Mouse (Mus musculus): ENCODE results near the gene Rnf26. TPM values are rescaled to one million over a fixed set of nuclear protein-coding genes. Genes with fewer than 3 reads are reported as not detected.

The Rnf26 gene
- polyA plus RNA-seq, 1 experiment from 2014 or later, result 28.7 TPM

GRCm38 (mm10) chr9:44079997-44080780 lies 33.1 kb downstream of the Rnf26 start:
- WGBS, result 63% methylated on average over 10 of the region's 10 CpGs
- peaks cover 91% of the 10 kb centered on the region for H3K4me1 ChIP-seq (replicated peaks)
- H3K27me3 ChIP-seq, result no peaks in the 10 kb centered on the region
- no peak overlapping the region for H3K9ac ChIP-seq
- no peak for ATAC-seq (replicated peaks; ENCODE audit: insufficient number of reproducible peaks, insufficient read depth, low FRiP score, low read depth)
- no peak overlapping the region for H3K4me3 ChIP-seq
- no peak overlapping the region for H3K4me2 ChIP-seq
- peaks cover 3% of the 10 kb centered on the region; the same call in 1 of the 2 replicates for H3K36me3 ChIP-seq
- no peaks in the 10 kb centered on the region for H3K9me3 ChIP-seq (replicated peaks)
- H3K27ac ChIP-seq, result peak overlapping the region; percentile 89

- WGBS, result 14% methylated on average over 15 of the region's 16 CpGs
- Histone ChIP-seq H3K4me1 (replicated peaks) (peaks cover 91% of the 10 kb centered on the region), H3K36me3 (peaks cover 3% of the 10 kb centered on the region; the same call in 1 of the 2 replicates), H3K4me3 (no peak overlapping the region), H3K4me2 (peak overlapping the region; percentile 50), H3K9ac (no peak overlapping the region), H3K27me3 (no peaks in the 10 kb centered on the region), H3K9me3 (replicated peaks) (no peaks in the 10 kb centered on the region), H3K27ac (peak overlapping the region; percentile 89)
- peak; percentile 89 for ATAC-seq (replicated peaks; ENCODE audit: insufficient number of reproducible peaks, insufficient read depth, low FRiP score, low read depth)
These were observed 34.2 kb downstream of the Rnf26 start for GRCm38 (mm10) chr9:44078955-44079756.

- peak overlapping the region; percentile 50 for H3K4me2 ChIP-seq
- no peaks in the 10 kb centered on the region for H3K9me3 ChIP-seq (replicated peaks)
- no peaks in the 10 kb centered on the region for H3K27me3 ChIP-seq
- WGBS, result 69% methylated on average over 10 of the region's 10 CpGs
- H3K9ac ChIP-seq, result no peak overlapping the region
- no peak overlapping the region for H3K4me3 ChIP-seq
- no peak for ATAC-seq (replicated peaks; ENCODE audit: insufficient number of reproducible peaks, insufficient read depth, low FRiP score, low read depth)
- peaks cover 87% of the 10 kb centered on the region for H3K4me1 ChIP-seq (replicated peaks)
- peak overlapping the region; percentile 89 for H3K27ac ChIP-seq
- H3K36me3 ChIP-seq, result peaks cover 3% of the 10 kb centered on the region; the same call in 1 of the 2 replicates
These were observed 35.0 kb downstream of the Rnf26 start for GRCm38 (mm10) chr9:44078136-44078797.

GRCm38 (mm10) chr9:44077266-44077910 lies 35.9 kb downstream of the Rnf26 start:
- H3K36me3 ChIP-seq, result peaks cover 3% of the 10 kb centered on the region; the same call in 1 of the 2 replicates
- H3K27me3 ChIP-seq, result no peaks in the 10 kb centered on the region
- H3K9me3 ChIP-seq (replicated peaks), result no peaks in the 10 kb centered on the region
- no peak overlapping the region; the same call in 1 of the 2 replicates for H3K4me2 ChIP-seq
- H3K4me1 ChIP-seq (replicated peaks), result peaks cover 88% of the 10 kb centered on the region
- peak overlapping the region; percentile 89 for H3K27ac ChIP-seq
- no peak overlapping the region for H3K4me3 ChIP-seq
- ATAC-seq (replicated peaks; ENCODE audit: insufficient number of reproducible peaks, insufficient read depth, low FRiP score, low read depth), result no peak
- 78% methylated on average over 11 of the region's 11 CpGs for WGBS
- H3K9ac ChIP-seq, result no peak overlapping the region

- WGBS, result 28% methylated on average over 5 of the region's 5 CpGs
- no peaks in the 10 kb centered on the region for H3K27me3 ChIP-seq
- H3K4me3 ChIP-seq, result no peak overlapping the region
- no peaks in the 10 kb centered on the region for H3K9me3 ChIP-seq (replicated peaks)
- peak overlapping the region; percentile 1; the same call in 1 of the 2 replicates for H3K27ac ChIP-seq
- H3K4me2 ChIP-seq, result no peak overlapping the region; the same call in 1 of the 2 replicates
- no peak overlapping the region for H3K9ac ChIP-seq
- no peak for ATAC-seq (replicated peaks; ENCODE audit: insufficient number of reproducible peaks, insufficient read depth, low FRiP score, low read depth)
- H3K36me3 ChIP-seq, result peaks cover 3% of the 10 kb centered on the region; the same call in 1 of the 2 replicates
- H3K4me1 ChIP-seq (replicated peaks), result peaks cover 90% of the 10 kb centered on the region
These were observed 36.6 kb downstream of the Rnf26 start for GRCm38 (mm10) chr9:44076764-44077120.

- Histone ChIP-seq H3K4me1 (replicated peaks) (peaks cover 90% of the 10 kb centered on the region), H3K9ac (no peak overlapping the region), H3K4me3 (no peak overlapping the region), H3K36me3 (peaks cover 3% of the 10 kb centered on the region; the same call in 1 of the 2 replicates), H3K27ac (peak overlapping the region; percentile 1), H3K9me3 (replicated peaks) (no peaks in the 10 kb centered on the region), H3K27me3 (no peaks in the 10 kb centered on the region), H3K4me2 (no peak overlapping the region)
- no peak for ATAC-seq (replicated peaks; ENCODE audit: insufficient number of reproducible peaks, insufficient read depth, low FRiP score, low read depth)
- WGBS, result 63% methylated on average over 16 of the region's 16 CpGs
These were observed 37.1 kb downstream of the Rnf26 start for GRCm38 (mm10) chr9:44075996-44076763.

- WGBS, result 73% methylated on average over 24 of the region's 24 CpGs
- peaks cover 3% of the 10 kb centered on the region; the same call in 1 of the 2 replicates for H3K36me3 ChIP-seq
- no peak overlapping the region for H3K27ac ChIP-seq
- no peaks in the 10 kb centered on the region for H3K9me3 ChIP-seq (replicated peaks)
- no peak overlapping the region for H3K9ac ChIP-seq
- H3K4me3 ChIP-seq, result no peak overlapping the region
- H3K4me1 ChIP-seq (replicated peaks), result peaks cover 90% of the 10 kb centered on the region
- no peak overlapping the region for H3K4me2 ChIP-seq
- H3K27me3 ChIP-seq, result no peaks in the 10 kb centered on the region
- ATAC-seq (replicated peaks; ENCODE audit: insufficient number of reproducible peaks, insufficient read depth, low FRiP score, low read depth), result no peak
These were observed 37.9 kb downstream of the Rnf26 start for GRCm38 (mm10) chr9:44075276-44075995.

- Histone ChIP-seq H3K36me3 (peaks cover 3% of the 10 kb centered on the region; the same call in 1 of the 2 replicates), H3K4me1 (replicated peaks) (peaks cover 88% of the 10 kb centered on the region)
- 64% methylated on average over 9 of the region's 9 CpGs for WGBS
These were observed 38.7 kb downstream of the Rnf26 start for GRCm38 (mm10) chr9:44074395-44075275.

GRCm38 (mm10) chr9:44073115-44073514 lies 40.2 kb downstream of the Rnf26 start:
- WGBS, result 57% methylated on average over 5 of the region's 5 CpGs

More at GRCm38 (mm10) chr9:44074395-44075275, 38.7 kb downstream of the Rnf26 start:
- H3K4me3 ChIP-seq, result no peak overlapping the region
- no peak for ATAC-seq (replicated peaks; ENCODE audit: insufficient number of reproducible peaks, insufficient read depth, low FRiP score, low read depth)
- H3K9ac ChIP-seq, result no peak overlapping the region
- H3K4me2 ChIP-seq, result no peak overlapping the region
- H3K27ac ChIP-seq, result no peak overlapping the region
- H3K27me3 ChIP-seq, result no peaks in the 10 kb centered on the region
- H3K9me3 ChIP-seq (replicated peaks), result no peaks in the 10 kb centered on the region

More at GRCm38 (mm10) chr9:44073115-44073514, 40.2 kb downstream of the Rnf26 start:
- peak overlapping the region; percentile 70; the same call in 1 of the 2 replicates for H3K27ac ChIP-seq
- H3K36me3 ChIP-seq, result peaks cover 3% of the 10 kb centered on the region; the same call in 1 of the 2 replicates
- peak overlapping the region; percentile 89 for H3K4me2 ChIP-seq
- H3K9ac ChIP-seq, result peak overlapping the region; percentile 8; the same call in 1 of the 2 replicates
- H3K4me1 ChIP-seq (replicated peaks), result peaks cover 79% of the 10 kb centered on the region
- H3K9me3 ChIP-seq (replicated peaks), result no peaks in the 10 kb centered on the region
- H3K27me3 ChIP-seq, result no peaks in the 10 kb centered on the region
- no peak for ATAC-seq (replicated peaks; ENCODE audit: insufficient number of reproducible peaks, insufficient read depth, low FRiP score, low read depth)
- H3K4me3 ChIP-seq, result no peak overlapping the region
